Mouse (Mus musculus): ENCODE measurements around the gene Efhc2.

GRCm38 (mm10) chrX:17217451-17217850, 101.7 kb downstream of the Efhc2 start:
- TF ChIP-seq CTCF (IDR thresholded peaks at IDR 0.05; ENCODE audit: low read depth, low read length) (no peak), POLR2A (IDR thresholded peaks at IDR 0.05; ENCODE audit: insufficient read depth, low read length) (no peak)
